Mouse (Mus musculus) spleen, adult 2 months (tissue): Measurements from ENCODE around the gene Aco2.

ENCODE experiments used
- CTCF ChIP-seq: fragments of 200-500 bp; IDR thresholded peaks from 2 replicates; pipeline ENCODE4 v1.5.1; 2011; ENCODE audit warnings: mild to moderate bottlenecking, inconsistent platforms; ENCODE audit not compliant: insufficient read depth, insufficient read length, insufficient replicate concordance; ENCODE audit errors: extremely low read depth
- POLR2A ChIP-seq: fragments of 200-500 bp; IDR thresholded peaks from 2 replicates; pipeline ENCODE4 v1.6.1; 2011; ENCODE audit warnings: low read depth, low read length, inconsistent platforms

GRCm38 (mm10) chr15:81964262-81964661 lies 92.2 kb downstream of the Aco2 start:
- TF ChIP-seq CTCF, result no peak
- TF ChIP-seq POLR2A, result no peak
